Mouse (Mus musculus) MEL (cell line): ENCODE data around the gene Asrgl1. TPM values are rescaled to one million over a fixed set of nuclear protein-coding genes. Genes with fewer than 3 reads are reported as not detected.
A peak's percentile ranks its signal among the peaks of the same experiment; 100 is the strongest.

Experiments
- DNase-seq: peaks from one replicate; pipeline ENCODE4 v3.0.0; 2011; ENCODE audit warnings: low read depth, low spot score
- H3K27ac ChIP-seq: 2 replicates; pipeline ENCODE4 v1.5.1; 2012; ENCODE audit warnings: low read depth, mild to moderate bottlenecking, control low read depth, low read length, moderate library complexity; ENCODE audit not compliant: control insufficient read depth
- H3K27me3 ChIP-seq, 2 experiments: fragments of 150-350 bp in 1 of 2; sonication (generic) in 1 of 2; 2 replicates each; pipeline ENCODE4 v1.6.1; 2012; ENCODE audit warnings: low read length in 2 of 2, mild to moderate bottlenecking in 2 of 2, improper control_type of control experiment in 1 of 2, moderate library complexity in 1 of 2; ENCODE audit not compliant: insufficient read depth in 2 of 2, control insufficient read depth in 1 of 2
- H3K36me3 ChIP-seq, 2 experiments: 2 replicates each; pipeline ENCODE4 v1.6.1; 2012 to 2014; ENCODE audit warnings: low read length in 2 of 2, improper control_type of control experiment in 1 of 2, inconsistent platforms in 1 of 2, mild to moderate bottlenecking in 1 of 2; ENCODE audit not compliant: insufficient read depth in 2 of 2, control insufficient read depth in 1 of 2
- H3K4me1 ChIP-seq, 2 experiments: fragments of 150-350 bp in 1 of 2; sonication (generic) in 1 of 2; 2 replicates each; pipeline ENCODE4 v1.6.1; 2012; ENCODE audit warnings: low read length in 2 of 2, improper control_type of control experiment in 1 of 2, mild to moderate bottlenecking in 1 of 2; ENCODE audit not compliant: insufficient read depth in 2 of 2, control insufficient read depth in 1 of 2
- H3K4me3 ChIP-seq, 2 experiments: fragments of 150-350 bp in 1 of 2; sonication (generic) in 1 of 2; 2 replicates each; pipeline ENCODE4 v1.5.1; 2012; ENCODE audit warnings: low read depth in 2 of 2, low read length in 2 of 2, mild to moderate bottlenecking in 2 of 2, moderate library complexity in 2 of 2, control low read depth in 1 of 2, improper control_type of control experiment in 1 of 2; ENCODE audit not compliant: control insufficient read depth in 1 of 2, insufficient read depth in 1 of 2
- H3K79me2 ChIP-seq: 2 replicates; pipeline ENCODE4 v1.6.1; 2012; ENCODE audit warnings: mild to moderate bottlenecking, low read length, moderate library complexity; ENCODE audit not compliant: control insufficient read depth, poor library complexity, insufficient read depth
- H3K9ac ChIP-seq: 2 replicates; pipeline ENCODE4 v1.6.1; 2012; ENCODE audit warnings: low read depth, mild to moderate bottlenecking, control low read depth, low read length, moderate library complexity; ENCODE audit not compliant: control insufficient read depth, poor library complexity, severe bottlenecking
- H3K9me3 ChIP-seq: fragments of 150-350 bp; sonication (generic); replicated peaks from 2 replicates; pipeline ENCODE4 v1.6.1; 2012; ENCODE audit warnings: mild to moderate bottlenecking, low read length, improper control_type of control experiment, moderate library complexity; ENCODE audit not compliant: insufficient read depth
- BHLHE40 ChIP-seq: IDR thresholded peaks from 2 replicates; pipeline ENCODE4 v1.6.1; 2012; ENCODE audit warnings: low read depth, mild to moderate bottlenecking, inconsistent platforms, low read length, improper control_type of control experiment, borderline replicate concordance
- CTCF ChIP-seq, 3 experiments: IDR thresholded peaks in 2 of 3; conservative IDR thresholded peaks in 1 of 3; 2 replicates each; pipeline ENCODE4 v1.5.1; 2011 to 2012; ENCODE audit warnings: low read length in 3 of 3, low read depth in 2 of 3, mild to moderate bottlenecking in 2 of 3, improper control_type of control experiment in 1 of 3, inconsistent platforms in 1 of 3, mixed read lengths in 1 of 3, moderate library complexity in 1 of 3; ENCODE audit not compliant: control insufficient read depth in 1 of 3, insufficient read depth in 1 of 3, poor library complexity in 1 of 3, severe bottlenecking in 1 of 3
- E2F4 ChIP-seq: IDR thresholded peaks from 2 replicates; pipeline ENCODE4 v1.6.1; 2011; ENCODE audit warnings: low read depth, low read length, improper control_type of control experiment, borderline replicate concordance
- EP300 ChIP-seq, 2 experiments: IDR thresholded peaks; 2 replicates each; pipeline ENCODE4 v1.6.1; 2011; ENCODE audit warnings: improper control_type of control experiment in 2 of 2, low read length in 2 of 2, low read depth in 1 of 2, mild to moderate bottlenecking in 1 of 2
- GABPA ChIP-seq: IDR thresholded peaks from 2 replicates; pipeline ENCODE4 v1.6.1; 2012; ENCODE audit warnings: low read depth, mild to moderate bottlenecking, inconsistent platforms, low read length, improper control_type of control experiment, moderate library complexity
- GATA1 ChIP-seq: IDR thresholded peaks from 2 replicates; pipeline ENCODE4 v1.6.1; 2011; ENCODE audit warnings: low read depth, low read length, improper control_type of control experiment
- JUND ChIP-seq: IDR thresholded peaks from 2 replicates; pipeline ENCODE4 v1.6.1; 2011; ENCODE audit warnings: low read depth, mild to moderate bottlenecking, improper control_type of control experiment, low read length
- KAT2A ChIP-seq: conservative IDR thresholded peaks from 2 replicates; pipeline ENCODE4 v1.6.1; 2012; ENCODE audit warnings: low read depth, low read length, improper control_type of control experiment, inconsistent platforms
- MAFK ChIP-seq: IDR thresholded peaks from 2 replicates; pipeline ENCODE4 v1.6.1; 2011; ENCODE audit warnings: low read depth, mild to moderate bottlenecking, low read length, improper control_type of control experiment, borderline replicate concordance
- MAX ChIP-seq: IDR thresholded peaks from 2 replicates; pipeline ENCODE4 v1.6.1; 2011; ENCODE audit warnings: low read length, improper control_type of control experiment
- MXI1 ChIP-seq: IDR thresholded peaks from 2 replicates; pipeline ENCODE4 v1.6.1; 2011; ENCODE audit warnings: mild to moderate bottlenecking, low read depth, low read length, improper control_type of control experiment
- MYB ChIP-seq: IDR thresholded peaks from 2 replicates; pipeline ENCODE4 v1.6.1; 2011; ENCODE audit warnings: mild to moderate bottlenecking, low read depth, low read length, improper control_type of control experiment
- NELFE ChIP-seq: IDR thresholded peaks from 2 replicates; pipeline ENCODE4 v1.6.1; 2011; ENCODE audit warnings: low read depth, low read length, improper control_type of control experiment
- NRF1 ChIP-seq: IDR thresholded peaks from 2 replicates; pipeline ENCODE4 v1.6.1; 2014; ENCODE audit warnings: low read depth, mild to moderate bottlenecking, inconsistent platforms, low read length, improper control_type of control experiment, moderate library complexity; ENCODE audit not compliant: poor library complexity, insufficient read depth, severe bottlenecking
- POLR2A ChIP-seq, 2 experiments: IDR thresholded peaks; 2 replicates each; pipeline ENCODE4 v1.6.1; 2011 to 2012; ENCODE audit warnings: low read length in 2 of 2, mild to moderate bottlenecking in 2 of 2, control low read depth in 1 of 2, improper control_type of control experiment in 1 of 2, low read depth in 1 of 2, moderate library complexity in 1 of 2; ENCODE audit not compliant: control insufficient read depth in 1 of 2, insufficient read depth in 1 of 2, poor library complexity in 1 of 2
- RAD21 ChIP-seq: IDR thresholded peaks from 2 replicates; pipeline ENCODE4 v1.6.1; 2011; ENCODE audit warnings: mild to moderate bottlenecking, low read depth, low read length, improper control_type of control experiment
- RCOR1 ChIP-seq: IDR thresholded peaks from 2 replicates; pipeline ENCODE4 v1.6.1; 2012; ENCODE audit warnings: low read depth, mild to moderate bottlenecking, inconsistent platforms, low read length, improper control_type of control experiment
- SIN3A ChIP-seq: IDR thresholded peaks from 2 replicates; pipeline ENCODE4 v1.6.1; 2012; ENCODE audit warnings: low read length, improper control_type of control experiment, inconsistent platforms
- SMC3 ChIP-seq: IDR thresholded peaks from 2 replicates; pipeline ENCODE4 v1.6.1; 2011; ENCODE audit warnings: low read depth, low read length, improper control_type of control experiment
- TAL1 ChIP-seq: IDR thresholded peaks from 2 replicates; pipeline ENCODE4 v1.6.1; 2012; ENCODE audit warnings: mild to moderate bottlenecking, inconsistent platforms, low read length, moderate library complexity, mixed read lengths
- TBP ChIP-seq: IDR thresholded peaks from 2 replicates; pipeline ENCODE4 v1.8.0; 2011; ENCODE audit warnings: low read depth, low read length, improper control_type of control experiment
- TCF12 ChIP-seq: IDR thresholded peaks from 2 replicates; pipeline ENCODE4 v1.6.1; 2014; ENCODE audit warnings: low read depth, mild to moderate bottlenecking, inconsistent platforms, low read length, improper control_type of control experiment, moderate library complexity
- USF1 ChIP-seq: IDR thresholded peaks from 2 replicates; pipeline ENCODE4 v1.6.1; 2014; ENCODE audit warnings: low read depth, mild to moderate bottlenecking, inconsistent platforms, low read length, improper control_type of control experiment, moderate library complexity
- polyA plus RNA-seq, 2 experiments: library from polyadenylated mRNA; stranded (reverse) in 1 of 2; unstranded in 1 of 2; fragments of >175 nt in 1 of 2; fragments of >200 nt in 1 of 2; gene quantifications; 2 replicates each; pipeline versions ENCODE4 v1.2.1 to v1.2.4; 2012; ENCODE audit warnings: low replicate concordance in 2 of 2, low read depth in 1 of 2; ENCODE audit not compliant: insufficient read length in 2 of 2, insufficient read depth in 1 of 2, missing spikeins in 1 of 2
- total RNA-seq: library from RNA; depleted of rRNA; stranded (reverse); fragments of 300-350 nt; gene quantifications from 2 replicates; pipeline ENCODE4 v1.2.3, GENCODE M21; 2012

The Asrgl1 gene
- total and polyA plus RNA-seq, 3 experiments: 24.5 to 63.9 TPM; not detected in 1

GRCm38 (mm10) chr19:9071456-9072156 lies 63.8 kb downstream of the Asrgl1 start:
- H3K4me1 ChIP-seq: peaks cover 26 to 66% of the 10 kb centered on the region in 2 experiments
- H3K9ac ChIP-seq: no peak overlapping the region
- H3K79me2 ChIP-seq: no peaks in the 10 kb centered on the region
- no peak overlapping the region for H3K4me3 ChIP-seq
- peaks cover 0 to 46% of the 10 kb centered on the region in 2 experiments; a peak in 2 of 4 replicates for H3K36me3 ChIP-seq
- H3K27ac ChIP-seq: peak overlapping the region; percentile 5; the same call in 1 of the 2 replicates
- no peaks in the 10 kb centered on the region for H3K27me3 ChIP-seq
- peak; percentile 74 for DNase-seq
- TF ChIP-seq TAL1 (no peak), NRF1 (no peak), MXI1 (0 out of 2 replicates have a peak, but pooled peaks have one; percentile 44), RCOR1 (0 out of 2 replicates have a peak, but pooled peaks have one; percentile 42), NELFE (no peak), SIN3A (peak; percentile 42), EP300 (IDR thresholded peaks at IDR 0.05; ENCODE audit: low read depth in 1 of 2, low read length in 2 of 2) (0 out of 4 replicates have a peak, but pooled peaks have one; percentile 19 to 43), GABPA (no peak), TBP (0 out of 2 replicates have a peak, but pooled peaks have one; percentile 22), TCF12 (0 out of 2 replicates have a peak, but pooled peaks have one; percentile 33), MAX (peak; percentile 31; the same call in 1 of the 2 replicates), KAT2A (no peak)
- no peaks in the 10 kb centered on the region for H3K9me3 ChIP-seq

- TF ChIP-seq NELFE (no peak), RAD21 (no peak), E2F4 (no peak), SMC3 (no peak), MXI1 (no peak), MAFK (no peak), MYB (no peak), TCF12 (no peak), CTCF (IDR thresholded peaks at IDR 0.05 in 2 of 3, conservative IDR thresholded peaks at IDR 0.05 in 1 of 3; ENCODE audit: control insufficient read depth in 1 of 3, insufficient read depth in 1 of 3, low read depth in 2 of 3, low read length in 3 of 3, poor library complexity in 1 of 3, severe bottlenecking in 1 of 3) (no peak), GATA1 (no peak), TAL1 (no peak), JUND (no peak), SIN3A (no peak), POLR2A (IDR thresholded peaks at IDR 0.05; ENCODE audit: control insufficient read depth in 1 of 2, insufficient read depth in 1 of 2, low read depth in 1 of 2, low read length in 2 of 2, poor library complexity in 1 of 2) (no peak), BHLHE40 (no peak), USF1 (no peak), NRF1 (no peak)
- Histone ChIP-seq H3K4me1 (peaks cover 30 to 66% of the 10 kb centered on the region in 2 experiments), H3K9ac (no peak overlapping the region), H3K79me2 (no peaks in the 10 kb centered on the region), H3K36me3 (peaks cover 0 to 48% of the 10 kb centered on the region in 2 experiments; a peak in 2 of 4 replicates), H3K27ac (peak overlapping the region; percentile 43; the same call in 1 of the 2 replicates), H3K9me3 (no peaks in the 10 kb centered on the region), H3K27me3 (no peaks in the 10 kb centered on the region), H3K4me3 (no peak overlapping the region)
- no peak for DNase-seq
These were observed 65.1 kb downstream of the Asrgl1 start for GRCm38 (mm10) chr19:9070316-9070715.
